Mouse (Mus musculus) right cerebral cortex, postnatal 25 days (tissue): ENCODE data around the gene Kdm2b.
A peak's percentile ranks its signal among the peaks of the same experiment; 100 is the strongest.
"Not testable (repeated sequence)": the region's sequence is repeated elsewhere in the genome, so short reads cannot be mapped to it uniquely, and the experiment has no call there.

Experiments
- DNase-seq: peaks from one replicate; pipeline ENCODE4 v3.0.0; 2022

Kdm2b gene

DNA sequence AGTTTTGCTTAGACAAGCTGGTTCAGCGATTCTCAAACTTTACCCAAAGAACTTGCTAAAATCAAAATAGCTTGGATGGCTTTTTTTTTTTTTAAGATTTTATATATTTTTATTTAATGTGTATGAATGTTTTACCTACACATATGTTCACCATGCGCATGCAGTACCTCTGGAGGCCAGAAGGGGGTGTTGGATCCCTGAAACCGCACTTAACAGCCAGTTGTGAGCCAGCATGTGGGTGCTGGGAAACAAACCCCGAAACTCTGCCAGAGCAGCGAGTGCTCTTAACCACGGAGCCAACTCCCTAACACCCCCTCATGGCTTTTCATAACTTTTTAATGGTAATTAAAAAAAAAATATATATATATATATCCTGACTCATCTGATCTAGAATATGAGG lies 21.2 kb upstream of the Kdm2b start:
- DNase-seq: no peak

DNA sequence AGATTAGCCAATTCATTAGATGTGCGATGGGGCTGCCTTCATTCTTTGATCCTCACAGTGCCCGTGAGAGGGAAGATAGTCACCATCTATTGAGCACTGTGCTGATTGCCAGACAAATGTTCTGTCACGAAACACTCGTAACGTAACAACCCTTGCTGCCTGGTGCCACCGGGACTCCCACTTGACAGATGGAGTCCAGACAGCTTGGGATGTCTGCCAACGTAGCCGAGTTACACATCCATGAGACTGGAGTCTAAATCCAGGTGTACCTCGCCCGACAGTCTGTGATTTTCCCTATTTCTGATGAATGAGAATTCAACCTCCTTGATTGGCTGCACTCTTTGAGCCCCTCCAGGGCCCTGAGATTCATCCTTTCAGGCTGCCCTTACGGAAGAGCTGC lies 20.2 kb upstream of the Kdm2b start:
- DNase-seq: no peak

- DNase-seq: no peak
Observed at GRCm38 (mm10) chr5:123008877-123009493, 19.4 kb upstream of the Kdm2b start.

GRCm38 (mm10) chr5:123005716-123006592 lies 16.3 kb upstream of the Kdm2b start:
- no peak for DNase-seq

- no peak for DNase-seq
Observed at GRCm38 (mm10) chr5:123000901-123001300, 11.3 kb upstream of the Kdm2b start.

GRCm38 (mm10) chr5:122997205-122998204 lies 7.9 kb upstream of the Kdm2b start:
- peak; percentile 68 for DNase-seq

- no peak for DNase-seq
Observed at GRCm38 (mm10) chr5:122994910-122995309, 5.3 kb upstream of the Kdm2b start.

DNA sequence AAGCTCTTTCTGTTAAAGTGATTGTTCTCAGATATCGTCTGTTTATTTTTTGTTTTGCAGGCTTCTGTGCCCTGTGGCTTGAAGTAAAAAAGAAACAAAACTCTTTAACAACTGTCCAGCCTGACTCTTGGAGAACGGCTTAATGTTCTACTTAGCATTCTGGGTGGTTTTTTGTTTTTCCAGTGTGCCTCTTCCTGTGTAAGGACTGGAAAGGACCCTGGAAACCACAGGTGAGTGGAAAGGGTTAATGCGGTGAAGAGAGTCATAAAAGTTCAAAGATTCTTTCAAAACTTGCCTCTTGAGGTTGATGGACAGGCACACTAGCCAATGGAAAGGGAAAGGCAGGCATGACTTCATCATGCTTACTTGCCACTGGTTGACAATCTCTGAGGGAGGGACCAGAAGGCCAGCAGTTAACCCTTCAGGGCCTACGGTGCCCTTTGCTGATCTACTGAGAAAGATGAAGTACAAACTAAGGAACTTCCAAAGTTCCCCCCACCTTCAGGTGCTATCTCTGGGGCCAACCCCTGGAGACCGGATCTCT lies 4.8 kb upstream of the Kdm2b start:
- peak; percentile 62 for DNase-seq

DNA sequence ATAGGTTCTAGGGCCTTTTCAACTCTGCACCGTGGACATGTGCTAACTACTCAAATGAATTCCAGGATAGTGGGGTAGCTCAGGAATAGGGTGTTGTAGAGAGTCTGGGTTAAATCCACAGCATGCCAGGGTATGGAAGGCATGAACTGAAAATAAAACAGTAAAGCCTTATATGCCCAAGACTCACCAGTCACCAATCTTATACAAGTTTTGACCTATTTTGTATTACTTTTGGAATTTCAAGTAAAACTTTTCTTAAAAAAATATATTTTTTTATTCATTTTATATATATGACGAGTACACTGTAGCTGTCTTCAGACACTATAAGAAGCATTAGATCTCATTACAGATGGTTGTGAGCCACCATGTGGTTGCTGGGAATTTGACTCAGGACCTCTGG lies 4.2 kb upstream of the Kdm2b start:
- no peak for DNase-seq

DNA sequence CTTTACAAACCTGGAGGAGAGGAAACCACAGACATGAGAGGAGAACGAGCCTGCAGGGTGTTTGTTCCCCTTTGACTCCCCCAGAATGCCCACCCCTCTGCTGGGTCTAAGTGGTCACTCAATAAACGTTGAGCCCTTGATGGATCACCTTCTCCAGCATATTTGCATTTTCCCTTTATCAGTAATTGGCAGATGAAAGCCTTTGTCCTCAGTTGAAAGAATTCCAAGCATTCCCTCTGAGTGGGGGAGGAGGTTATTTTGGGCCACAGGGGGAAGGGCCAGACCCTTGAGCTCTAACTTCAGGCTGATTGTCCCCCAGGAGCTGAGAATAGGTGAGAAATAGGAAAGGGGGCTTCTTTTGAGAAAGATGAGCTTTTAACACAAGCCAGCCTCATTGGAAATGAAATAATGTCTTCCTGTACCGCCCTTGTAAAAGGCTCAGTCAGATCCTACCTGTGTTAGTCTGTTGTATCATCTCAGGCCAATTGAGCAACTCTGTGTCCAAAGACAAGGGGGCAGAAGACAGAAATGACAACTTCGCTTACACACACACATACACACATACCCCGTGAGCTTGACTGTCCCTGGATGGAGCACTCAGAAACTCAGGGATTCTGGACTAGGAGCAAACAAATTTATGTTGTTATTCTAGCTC lies 1.9 kb upstream of the Kdm2b start:
- DNase-seq: no peak

DNA sequence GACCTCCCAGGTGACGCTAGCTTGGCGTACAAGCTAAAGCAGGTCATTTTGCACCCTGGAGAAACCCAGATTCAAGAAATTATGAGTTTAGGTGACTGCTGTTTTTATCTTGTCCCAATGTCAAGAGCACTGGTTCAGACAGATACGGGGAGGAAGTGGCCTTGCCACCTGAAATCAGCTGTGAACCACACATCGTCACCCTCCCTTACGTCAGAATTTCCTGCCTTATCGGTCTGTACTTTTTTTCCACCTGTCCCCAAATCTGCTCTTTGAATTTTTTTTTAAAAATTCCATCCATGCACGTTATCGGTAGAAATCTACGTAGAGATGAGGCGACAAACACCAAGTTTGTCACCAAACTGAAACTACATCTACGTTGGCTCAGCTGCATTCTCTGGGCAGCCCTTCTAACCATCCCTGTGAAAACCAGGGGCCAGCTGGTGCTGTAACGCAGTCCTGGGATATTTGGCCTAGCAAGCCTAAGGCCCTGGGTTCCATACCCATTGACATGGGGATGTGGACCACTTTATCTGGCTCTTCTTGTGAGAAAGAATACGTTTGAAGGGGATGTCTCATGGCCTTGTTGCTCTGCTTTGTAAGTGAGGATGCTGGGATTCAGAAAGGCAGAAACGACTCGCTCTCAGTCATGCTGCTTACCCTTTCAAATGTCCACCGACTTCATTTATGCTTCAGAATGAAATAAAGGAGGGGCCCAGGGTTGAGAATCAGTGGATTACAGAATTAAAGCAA lies 963 bp upstream of the Kdm2b start:
- no peak for DNase-seq

DNA sequence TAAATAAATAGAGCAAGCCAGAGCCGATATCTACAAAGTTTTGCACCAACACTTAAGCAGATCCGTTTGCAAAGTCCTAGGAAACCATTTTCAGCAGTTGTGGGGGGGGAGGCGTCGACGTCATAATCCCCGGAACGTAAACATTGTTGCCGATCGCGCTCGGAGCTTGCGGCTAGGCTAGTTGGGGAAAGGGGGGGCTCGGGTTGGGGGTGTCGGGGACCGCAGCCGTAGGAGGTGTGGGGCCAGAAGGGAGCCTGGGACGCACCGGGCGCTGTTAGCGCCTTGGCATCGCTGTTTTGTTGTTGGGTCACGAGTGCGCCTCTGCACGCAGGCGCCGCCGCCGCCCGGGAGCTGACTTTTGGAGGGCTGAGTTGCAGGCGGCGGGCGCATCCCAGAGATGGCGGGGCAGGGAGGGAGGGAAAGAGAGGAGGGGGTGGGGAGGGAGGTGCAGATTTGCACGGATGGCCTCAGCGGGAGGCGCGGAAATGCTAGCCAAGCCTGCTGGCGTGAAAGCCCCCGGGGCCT lies 560 bp downstream of the Kdm2b start:
- DNase-seq: peak; percentile 76

- peak; percentile 68 for DNase-seq
Observed at GRCm38 (mm10) chr5:122988021-122988751, 1.4 kb downstream of the Kdm2b start.

GRCm38 (mm10) chr5:122987211-122988020 lies 2.2 kb downstream of the Kdm2b start:
- DNase-seq: peak; percentile 51

DNA sequence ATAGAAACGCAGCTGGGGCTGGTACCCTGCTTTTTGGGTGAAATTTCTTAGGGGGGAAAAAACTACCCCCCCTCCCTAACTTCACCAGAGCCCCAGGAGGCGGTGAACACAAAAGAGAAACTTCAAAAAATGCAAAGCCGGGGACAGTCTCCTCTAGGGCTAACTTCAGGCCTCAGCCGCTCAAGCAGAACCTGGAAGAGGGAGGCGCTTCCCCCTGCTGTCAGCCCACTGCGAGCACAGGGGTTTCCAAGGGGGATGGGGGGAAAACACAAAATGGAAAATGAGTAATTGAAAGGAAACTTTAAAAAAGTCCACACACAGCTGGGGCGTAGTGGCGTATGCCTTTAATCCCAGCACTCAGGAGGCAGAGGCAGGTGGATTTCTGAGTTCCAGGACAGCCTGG lies 3.5 kb downstream of the Kdm2b start:
- DNase-seq: no peak

GRCm38 (mm10) chr5:122985276-122985675 lies 4.3 kb downstream of the Kdm2b start:
- no peak for DNase-seq

DNA sequence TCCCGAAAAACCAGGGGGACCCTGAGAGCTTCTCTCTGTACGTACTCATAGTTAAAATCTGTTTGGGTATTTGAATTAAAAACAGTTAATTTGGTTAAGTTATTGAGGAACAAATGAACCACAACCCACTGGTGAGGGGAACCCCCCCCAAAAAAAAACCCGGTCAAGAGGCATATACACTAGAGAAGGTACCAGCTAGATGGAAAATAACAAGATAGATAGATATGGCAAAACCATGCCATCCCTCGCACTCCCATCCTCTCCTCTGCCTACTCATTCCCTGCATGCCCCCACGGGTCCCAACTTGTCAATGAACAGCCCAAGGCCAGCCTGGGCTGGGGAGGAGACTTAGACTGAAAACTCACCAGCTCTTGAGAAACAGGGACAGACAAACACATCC lies 5.1 kb downstream of the Kdm2b start:
- no peak for DNase-seq

DNA sequence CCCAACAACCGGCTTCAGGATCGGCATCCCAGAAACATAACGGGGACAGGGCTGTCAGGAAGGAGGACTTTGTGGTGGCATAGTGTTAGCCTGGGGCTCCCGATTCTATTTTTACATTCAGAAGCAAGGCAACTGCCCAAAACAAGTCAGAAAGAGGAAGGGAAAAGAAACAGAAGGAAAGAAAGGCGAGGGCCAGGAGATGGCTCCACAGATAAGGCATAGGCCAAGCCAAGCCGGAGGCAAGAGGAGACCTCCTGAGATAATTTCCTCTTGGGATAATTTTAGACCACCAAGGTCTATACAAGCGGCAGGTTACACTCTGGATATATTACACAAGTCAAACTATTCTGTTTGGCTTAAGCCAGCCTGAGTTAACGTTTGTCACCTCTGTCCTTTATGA lies 10.7 kb downstream of the Kdm2b start:
- no peak for DNase-seq

GRCm38 (mm10) chr5:122974701-122975100 lies 14.9 kb downstream of the Kdm2b start:
- not testable (repeated sequence) for DNase-seq

- DNase-seq: no peak
Observed at GRCm38 (mm10) chr5:122972116-122972515, 17.5 kb downstream of the Kdm2b start.
